Mouse (Mus musculus) kidney, embryonic 15.5 days (tissue): ENCODE measurements around the gene Ptgs2. TPM values are rescaled to one million over a fixed set of nuclear protein-coding genes. Genes with fewer than 3 reads are reported as not detected.

ENCODE experiments used
- ATAC-seq: fragments of 200-750 bp; cut with Nextera tagmentation; replicated peaks from 2 replicates; pipeline ENCODE4 v1.8.0; 2017; ENCODE audit warnings: moderate TSS enrichment; ENCODE audit not compliant: low FRiP score
- H3K27ac ChIP-seq: fragments of 300-500 bp; sonication (generic); 2 replicates; pipeline ENCODE4 v1.5.1; 2015; ENCODE audit warnings: mild to moderate bottlenecking, inconsistent platforms
- H3K27me3 ChIP-seq: fragments of 300-500 bp; sonication (generic); 2 replicates; pipeline ENCODE4 v1.6.1; 2015; ENCODE audit warnings: inconsistent platforms
- H3K36me3 ChIP-seq: fragments of 300-500 bp; sonication (generic); 2 replicates; pipeline ENCODE4 v1.6.1; 2015; ENCODE audit warnings: inconsistent platforms
- H3K4me1 ChIP-seq: fragments of 300-500 bp; sonication (generic); 2 replicates; pipeline ENCODE4 v1.6.1; 2015; ENCODE audit warnings: inconsistent platforms
- H3K4me2 ChIP-seq: fragments of 300-500 bp; sonication (generic); 2 replicates; pipeline ENCODE4 v1.6.1; 2015; ENCODE audit warnings: moderate library complexity, mild to moderate bottlenecking, inconsistent platforms
- H3K4me3 ChIP-seq: fragments of 300-500 bp; sonication (generic); replicated peaks from 2 replicates; pipeline ENCODE4 v1.5.1; 2015; ENCODE audit warnings: mild to moderate bottlenecking, inconsistent platforms
- H3K9ac ChIP-seq: fragments of 300-500 bp; sonication (generic); 2 replicates; pipeline ENCODE4 v1.6.1; 2015; ENCODE audit warnings: mild to moderate bottlenecking, inconsistent platforms
- H3K9me3 ChIP-seq: fragments of 300-500 bp; sonication (generic); replicated peaks from 2 replicates; pipeline ENCODE4 v1.6.1; 2016; ENCODE audit warnings: inconsistent platforms
- WGBS: fragments of 180-500 bp; shearing (Covaris S2); methylation state at CpG from one replicate; pipeline ENCODE4 v1.1.7; 2015; ENCODE audit warnings: mixed read lengths; 5-methylcytosine and 5-hydroxymethylcytosine counted together
- polyA plus RNA-seq: library from polyadenylated mRNA; unstranded; fragments of >200 nt; fragmentation: Nextera tagmentation; extraction: Ambion mirVana; gene quantifications from 2 replicates; pipeline ENCODE4 v1.2.1, GENCODE M21; 2015

The Ptgs2 gene
- polyA plus RNA-seq, 1 experiment from 2014 or later = 1.2 TPM

GRCm38 (mm10) chr1:150109591-150109990 is 9.8 kb downstream of the Ptgs2 start:
- 89% methylated on average over 2 of the region's 2 CpGs for WGBS
- ATAC-seq = no peak
- H3K4me2 ChIP-seq = no peak overlapping the region

GRCm38 (mm10) chr1:150115352-150115751 is 15.5 kb downstream of the Ptgs2 start:
- ATAC-seq = 0 out of 2 replicates have a peak, but pooled peaks have one; percentile 46
- no peak overlapping the region for H3K4me3 ChIP-seq
- no peaks in the 10 kb centered on the region for H3K4me1 ChIP-seq
- H3K27ac ChIP-seq = no peak overlapping the region
- H3K4me2 ChIP-seq = no peak overlapping the region
- WGBS = 67% methylated on average over 7 of the region's 7 CpGs
- no peak overlapping the region for H3K9ac ChIP-seq
- H3K27me3 ChIP-seq = no peaks in the 10 kb centered on the region
- no peaks in the 10 kb centered on the region for H3K9me3 ChIP-seq
- H3K36me3 ChIP-seq = no peaks in the 10 kb centered on the region

More at GRCm38 (mm10) chr1:150109591-150109990, 9.8 kb downstream of the Ptgs2 start:
- no peaks in the 10 kb centered on the region for H3K4me1 ChIP-seq
- no peaks in the 10 kb centered on the region for H3K27me3 ChIP-seq
- no peaks in the 10 kb centered on the region for H3K9me3 ChIP-seq
- H3K9ac ChIP-seq = no peak overlapping the region
- no peak overlapping the region for H3K4me3 ChIP-seq
- no peaks in the 10 kb centered on the region for H3K36me3 ChIP-seq
- no peak overlapping the region for H3K27ac ChIP-seq

- Histone ChIP-seq H3K4me2 (no peak overlapping the region), H3K9me3 (no peaks in the 10 kb centered on the region), H3K36me3 (no peaks in the 10 kb centered on the region), H3K4me1 (no peaks in the 10 kb centered on the region), H3K9ac (no peak overlapping the region), H3K27me3 (no peaks in the 10 kb centered on the region), H3K4me3 (no peak overlapping the region), H3K27ac (no peak overlapping the region)
- WGBS = 86% methylated on average over 5 of the region's 5 CpGs
- ATAC-seq = no peak
These were observed 18.5 kb downstream of the Ptgs2 start for GRCm38 (mm10) chr1:150118352-150118751.

- no peak overlapping the region for H3K27ac ChIP-seq
- H3K9me3 ChIP-seq = no peaks in the 10 kb centered on the region
- H3K4me2 ChIP-seq = no peak overlapping the region
- H3K36me3 ChIP-seq = no peaks in the 10 kb centered on the region
- H3K9ac ChIP-seq = no peak overlapping the region
- no peaks in the 10 kb centered on the region for H3K27me3 ChIP-seq
- ATAC-seq = no peak
- H3K4me3 ChIP-seq = no peak overlapping the region
- 84% methylated on average over 2 of the region's 2 CpGs for WGBS
- no peaks in the 10 kb centered on the region for H3K4me1 ChIP-seq
These were observed 25.7 kb downstream of the Ptgs2 start for GRCm38 (mm10) chr1:150125568-150125967.

- H3K9me3 ChIP-seq = no peaks in the 10 kb centered on the region
- no peak overlapping the region for H3K9ac ChIP-seq
- WGBS = 82% methylated on average over 6 of the region's 6 CpGs
- no peak overlapping the region for H3K27ac ChIP-seq
- H3K4me1 ChIP-seq = no peaks in the 10 kb centered on the region
- H3K27me3 ChIP-seq = no peaks in the 10 kb centered on the region
- H3K4me3 ChIP-seq = no peak overlapping the region
- no peaks in the 10 kb centered on the region for H3K36me3 ChIP-seq
- no peak overlapping the region for H3K4me2 ChIP-seq
- no peak for ATAC-seq
These were observed 30.2 kb downstream of the Ptgs2 start for GRCm38 (mm10) chr1:150130070-150130469.

GRCm38 (mm10) chr1:150130586-150131275 is 30.9 kb downstream of the Ptgs2 start:
- Histone ChIP-seq H3K27ac (no peak overlapping the region), H3K4me1 (no peaks in the 10 kb centered on the region), H3K36me3 (no peaks in the 10 kb centered on the region), H3K4me2 (no peak overlapping the region), H3K4me3 (no peak overlapping the region), H3K9me3 (no peaks in the 10 kb centered on the region), H3K27me3 (no peaks in the 10 kb centered on the region), H3K9ac (no peak overlapping the region)
- WGBS = 60% methylated on average over 5 of the region's 5 CpGs
- ATAC-seq = no peak

GRCm38 (mm10) chr1:150135350-150135749 is 35.5 kb downstream of the Ptgs2 start:
- Histone ChIP-seq H3K27ac (no peak overlapping the region), H3K27me3 (no peaks in the 10 kb centered on the region), H3K36me3 (no peaks in the 10 kb centered on the region), H3K4me2 (no peak overlapping the region), H3K9me3 (no peaks in the 10 kb centered on the region), H3K4me3 (no peak overlapping the region), H3K9ac (no peak overlapping the region), H3K4me1 (no peaks in the 10 kb centered on the region)
- no peak for ATAC-seq

GRCm38 (mm10) chr1:150139730-150140129 is 39.9 kb downstream of the Ptgs2 start:
- H3K9me3 ChIP-seq = no peaks in the 10 kb centered on the region
- H3K36me3 ChIP-seq = no peaks in the 10 kb centered on the region
- H3K27me3 ChIP-seq = no peaks in the 10 kb centered on the region
- no peak overlapping the region for H3K9ac ChIP-seq
- no peak overlapping the region for H3K4me2 ChIP-seq
- WGBS = 78% methylated on average over 9 of the region's 9 CpGs
- H3K4me1 ChIP-seq = no peaks in the 10 kb centered on the region
- no peak overlapping the region for H3K27ac ChIP-seq
- no peak overlapping the region for H3K4me3 ChIP-seq
- no peak for ATAC-seq

- Histone ChIP-seq H3K4me1 (no peaks in the 10 kb centered on the region), H3K9ac (no peak overlapping the region), H3K4me2 (no peak overlapping the region), H3K4me3 (no peak overlapping the region), H3K27ac (no peak overlapping the region), H3K9me3 (no peaks in the 10 kb centered on the region), H3K36me3 (no peaks in the 10 kb centered on the region), H3K27me3 (no peaks in the 10 kb centered on the region)
- ATAC-seq = no peak
- 91% methylated on average over 1 of the region's 1 CpGs for WGBS
These were observed 42.1 kb downstream of the Ptgs2 start for GRCm38 (mm10) chr1:150141939-150142338.

- Histone ChIP-seq H3K9me3 (no peaks in the 10 kb centered on the region), H3K9ac (no peak overlapping the region), H3K4me3 (no peak overlapping the region), H3K36me3 (no peaks in the 10 kb centered on the region), H3K4me2 (no peak overlapping the region), H3K27me3 (no peaks in the 10 kb centered on the region), H3K4me1 (no peaks in the 10 kb centered on the region), H3K27ac (no peak overlapping the region)
- WGBS = 74% methylated on average over 1 of the region's 1 CpGs
- ATAC-seq = no peak
These were observed 43.7 kb downstream of the Ptgs2 start for GRCm38 (mm10) chr1:150143578-150143977.

- no peak overlapping the region for H3K4me3 ChIP-seq
- H3K4me2 ChIP-seq = no peak overlapping the region
- H3K27me3 ChIP-seq = no peaks in the 10 kb centered on the region
- no peaks in the 10 kb centered on the region for H3K9me3 ChIP-seq
- no peak for ATAC-seq
- H3K9ac ChIP-seq = no peak overlapping the region
- WGBS = 87% methylated on average over 8 of the region's 8 CpGs
- H3K27ac ChIP-seq = no peak overlapping the region
- no peaks in the 10 kb centered on the region for H3K36me3 ChIP-seq
- H3K4me1 ChIP-seq = no peaks in the 10 kb centered on the region
These were observed 45.2 kb downstream of the Ptgs2 start for GRCm38 (mm10) chr1:150145049-150145448.

GRCm38 (mm10) chr1:150147272-150147671 is 47.4 kb downstream of the Ptgs2 start:
- no peak for ATAC-seq

GRCm38 (mm10) chr1:150151411-150151810 is 51.6 kb downstream of the Ptgs2 start:
- Histone ChIP-seq H3K9me3 (no peaks in the 10 kb centered on the region), H3K4me3 (no peak overlapping the region), H3K9ac (no peak overlapping the region), H3K27me3 (no peaks in the 10 kb centered on the region), H3K27ac (no peak overlapping the region), H3K4me2 (no peak overlapping the region), H3K36me3 (no peaks in the 10 kb centered on the region), H3K4me1 (no peaks in the 10 kb centered on the region)
- ATAC-seq = no peak
- WGBS = 74% methylated on average over 3 of the region's 3 CpGs

More at GRCm38 (mm10) chr1:150147272-150147671, 47.4 kb downstream of the Ptgs2 start:
- Histone ChIP-seq H3K4me1 (no peaks in the 10 kb centered on the region), H3K9ac (no peak overlapping the region), H3K36me3 (no peaks in the 10 kb centered on the region), H3K27me3 (no peaks in the 10 kb centered on the region), H3K9me3 (no peaks in the 10 kb centered on the region), H3K27ac (no peak overlapping the region), H3K4me2 (no peak overlapping the region), H3K4me3 (no peak overlapping the region)
- 82% methylated on average over 4 of the region's 4 CpGs for WGBS
